Mouse (Mus musculus) kidney, adult 18-20 months (tissue): ENCODE results near the gene Erich4.
A peak's percentile ranks its signal among the peaks of the same experiment; 100 is the strongest.
"Not testable (repeated sequence)": the region's sequence is repeated elsewhere in the genome, so short reads cannot be mapped to it uniquely, and the experiment has no call there.

Experiments used
- DNase-seq: peaks from one replicate; pipeline ENCODE4 v3.0.0; 2021

Erich4 gene

DNA sequence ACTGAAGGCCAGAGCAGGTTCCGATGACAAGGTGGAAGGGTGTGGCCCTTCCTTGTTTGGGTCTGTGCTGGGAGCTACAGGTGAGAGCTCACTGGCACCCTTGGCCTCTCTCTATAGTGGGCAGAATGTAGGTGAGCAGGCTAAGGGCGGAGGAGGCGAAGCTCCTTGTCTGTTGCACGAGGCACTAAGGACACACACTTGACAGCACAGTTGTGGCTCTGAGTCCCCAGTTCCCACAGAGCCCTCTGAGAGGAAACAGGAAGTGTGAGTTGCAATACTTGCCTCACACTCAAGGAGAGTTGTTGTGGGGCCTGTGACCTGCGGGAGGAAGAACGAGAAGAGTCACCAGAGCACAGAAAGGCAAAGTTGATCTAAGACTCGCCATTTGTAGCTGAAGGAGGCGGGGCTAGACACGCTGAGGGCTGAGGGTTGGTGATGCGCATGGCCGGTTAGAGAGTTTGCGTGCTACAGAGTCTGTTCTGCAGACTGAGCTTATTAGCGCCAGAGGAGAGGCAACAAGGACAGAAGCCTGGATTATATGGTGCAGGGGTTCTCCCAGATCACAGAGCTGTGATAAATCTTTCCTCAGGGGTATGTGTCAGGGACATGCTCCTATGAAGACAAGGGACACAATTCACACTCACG lies 38.8 kb downstream of the Erich4 start:
- peak; percentile 22 for DNase-seq

DNA sequence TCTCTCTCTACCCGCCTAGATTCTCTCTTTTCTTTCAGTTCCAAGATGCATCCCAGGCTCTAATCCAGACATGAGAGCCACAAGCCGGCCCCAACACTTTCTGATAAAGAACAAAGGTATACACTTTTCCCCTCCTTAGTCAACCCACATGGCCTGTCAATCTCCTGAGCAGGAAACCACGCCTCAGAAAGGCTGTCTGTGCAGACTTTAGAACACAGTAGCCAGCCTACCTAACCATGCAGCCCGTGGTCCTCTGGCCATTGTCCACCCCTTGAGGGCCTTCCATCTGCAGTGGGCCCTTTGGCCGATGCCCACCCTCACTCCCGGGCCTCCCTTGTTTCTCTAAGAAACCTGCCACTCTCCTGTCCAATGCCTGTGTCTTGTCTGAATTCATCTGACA lies 39.4 kb downstream of the Erich4 start:
- DNase-seq: not testable (repeated sequence)

- no peak for DNase-seq
Measured at GRCm38 (mm10) chr7:25575870-25576269, 39.8 kb downstream of the Erich4 start.

- peak; percentile 76 for DNase-seq
Measured at GRCm38 (mm10) chr7:25575105-25575504, 40.6 kb downstream of the Erich4 start.

GRCm38 (mm10) chr7:25573806-25574205 lies 41.9 kb downstream of the Erich4 start:
- DNase-seq: not testable (repeated sequence)

DNA sequence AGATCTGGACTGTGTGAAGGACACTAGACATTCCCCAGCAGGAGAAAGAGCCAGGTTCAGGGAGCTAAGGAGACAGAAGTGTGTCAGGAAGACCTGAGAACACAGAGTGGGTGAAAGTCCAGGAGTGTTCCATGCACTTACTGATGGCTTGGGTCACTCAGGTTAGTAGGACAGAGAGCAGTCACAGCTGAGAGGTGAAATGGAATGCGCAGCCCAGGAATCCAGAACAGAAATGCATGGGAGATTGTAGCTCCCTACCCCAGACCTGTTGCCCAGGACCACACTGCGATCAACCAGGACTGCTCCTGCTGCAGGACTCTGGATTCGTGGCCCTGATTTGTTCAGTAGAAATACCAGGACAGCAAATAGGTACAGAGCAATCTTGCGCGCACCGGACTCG lies 47.0 kb downstream of the Erich4 start:
- DNase-seq: peak; percentile 54
